Mouse (Mus musculus) right cerebral cortex, adult 18-20 months (tissue): ENCODE results near the gene Rad18.
"Not testable (repeated sequence)": the region's sequence is repeated elsewhere in the genome, so short reads cannot be mapped to it uniquely, and the experiment has no call there.

ENCODE experiments used
- DNase-seq: peaks from one replicate; pipeline ENCODE4 v3.0.0; 2022; ENCODE audit warnings: mixed read lengths

Rad18 gene

DNA sequence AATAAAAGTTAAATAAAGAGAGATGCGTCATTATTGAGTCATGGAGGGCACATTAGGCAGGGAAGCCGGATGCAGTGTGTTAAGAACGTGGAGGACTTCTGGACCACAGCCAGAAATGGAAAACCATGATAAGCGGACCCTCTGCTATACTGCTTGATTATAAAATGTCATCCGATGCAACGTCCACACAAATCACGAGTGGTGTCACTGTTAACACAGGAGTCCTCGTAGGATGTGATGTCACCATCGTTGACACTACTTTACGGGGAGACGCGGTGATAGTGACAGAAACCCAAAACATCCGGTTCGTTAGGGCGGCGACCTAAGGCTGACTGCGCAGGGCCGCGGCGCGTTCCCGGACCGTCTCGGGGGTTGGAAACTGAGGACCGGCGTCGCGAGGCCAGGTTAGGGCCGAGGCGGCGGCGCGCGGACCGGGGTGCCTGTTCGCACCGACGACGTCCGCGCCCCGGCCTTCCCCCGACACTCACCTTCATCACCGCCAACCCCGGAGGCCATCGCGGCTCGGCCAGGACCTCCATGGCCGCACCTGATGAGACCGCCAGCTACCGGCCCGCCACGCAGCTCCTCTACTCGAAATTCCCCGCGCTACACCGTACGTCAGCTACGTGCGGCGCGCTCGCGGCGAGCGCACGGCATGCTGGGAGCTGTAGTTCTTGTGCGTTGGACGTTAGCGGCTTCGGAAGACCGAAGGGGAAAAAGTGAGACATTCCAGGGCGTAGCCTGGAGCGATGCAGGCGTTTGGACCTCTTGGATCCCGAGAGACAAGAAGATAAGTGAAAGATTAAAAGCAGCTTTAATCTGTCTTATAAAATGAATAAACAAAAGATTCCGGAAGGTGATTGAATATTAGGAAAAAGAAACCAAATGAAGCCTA lies at the start of gene Rad18:
Rad18 (minus strand) TSS at position 631 of the 895 bp plus-strand sequence.
- DNase-seq, result peak; percentile 89

- DNase-seq, result no peak
These were observed 45.8 kb upstream of the Rad18 start for GRCm38 (mm10) chr6:112742297-112742696.

DNA sequence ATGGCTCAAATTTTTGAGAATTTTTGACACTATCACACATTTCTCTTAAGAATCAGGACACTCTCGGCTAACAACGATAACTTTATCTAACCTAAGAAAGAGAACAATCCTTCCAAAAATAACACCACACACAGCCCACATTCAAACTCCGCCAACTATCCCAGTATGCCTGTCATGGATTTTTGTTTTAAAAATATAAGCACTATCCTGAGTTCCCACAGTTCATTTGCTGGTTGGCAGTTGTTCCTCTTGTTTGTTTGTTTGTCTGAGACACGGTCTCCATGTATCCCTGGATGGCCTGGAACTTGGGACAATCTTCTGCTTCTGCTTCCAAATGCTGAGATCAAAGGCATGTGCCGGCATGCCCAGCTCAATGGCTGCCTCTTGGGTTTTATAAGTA lies 45.3 kb upstream of the Rad18 start:
- DNase-seq, result no peak

GRCm38 (mm10) chr6:112739635-112740034 lies 43.1 kb upstream of the Rad18 start:
- no peak for DNase-seq

DNA sequence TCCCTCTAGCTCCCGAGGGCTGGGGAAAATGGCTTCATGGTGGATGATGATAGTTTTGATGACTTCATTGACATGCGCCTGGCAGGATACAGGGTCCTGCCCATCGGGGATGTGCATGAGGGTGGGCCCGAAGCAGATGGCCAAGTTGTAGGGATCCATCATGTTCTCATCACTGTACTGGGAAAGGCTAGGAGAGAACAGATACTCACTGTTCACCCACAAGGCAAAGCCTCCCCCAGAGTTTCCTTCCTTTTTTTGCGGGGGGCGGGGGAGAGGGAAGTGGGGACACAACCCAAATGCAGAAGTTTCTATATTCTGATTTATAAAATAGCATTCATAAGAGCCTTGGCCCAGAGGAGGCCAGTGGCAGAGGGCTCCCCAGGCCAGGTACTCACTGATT lies 42.4 kb upstream of the Rad18 start:
- no peak for DNase-seq

- DNase-seq, result no peak
These were observed 40.0 kb upstream of the Rad18 start for GRCm38 (mm10) chr6:112736471-112736870.

- DNase-seq, result no peak
These were observed 38.6 kb upstream of the Rad18 start for GRCm38 (mm10) chr6:112735054-112735453.

- no peak for DNase-seq
These were observed 37.5 kb upstream of the Rad18 start for GRCm38 (mm10) chr6:112733942-112734341.

DNA sequence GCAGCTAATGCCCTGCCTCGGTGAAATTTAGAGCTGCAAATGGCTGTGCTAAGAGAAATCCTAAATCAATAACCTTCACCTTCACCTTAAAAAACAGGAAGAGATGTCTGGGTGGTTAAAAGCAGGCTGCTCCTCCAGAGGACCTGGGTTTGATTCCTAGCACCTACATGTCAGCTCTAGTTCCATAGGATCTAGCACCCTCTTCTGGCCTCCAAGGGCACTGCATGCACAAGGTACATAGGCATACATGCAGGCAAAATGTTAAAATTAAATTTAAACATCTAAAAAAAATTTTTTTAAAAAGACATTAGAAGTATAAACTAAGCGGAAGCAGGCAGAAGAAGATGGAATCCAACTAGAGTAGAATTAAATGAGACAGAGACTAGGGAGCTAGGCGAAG lies 35.9 kb upstream of the Rad18 start:
- no peak for DNase-seq

- no peak for DNase-seq
These were observed 34.9 kb upstream of the Rad18 start for GRCm38 (mm10) chr6:112731386-112731785.

GRCm38 (mm10) chr6:112728760-112729422 lies 32.4 kb upstream of the Rad18 start:
- DNase-seq, result peak; percentile 93

DNA sequence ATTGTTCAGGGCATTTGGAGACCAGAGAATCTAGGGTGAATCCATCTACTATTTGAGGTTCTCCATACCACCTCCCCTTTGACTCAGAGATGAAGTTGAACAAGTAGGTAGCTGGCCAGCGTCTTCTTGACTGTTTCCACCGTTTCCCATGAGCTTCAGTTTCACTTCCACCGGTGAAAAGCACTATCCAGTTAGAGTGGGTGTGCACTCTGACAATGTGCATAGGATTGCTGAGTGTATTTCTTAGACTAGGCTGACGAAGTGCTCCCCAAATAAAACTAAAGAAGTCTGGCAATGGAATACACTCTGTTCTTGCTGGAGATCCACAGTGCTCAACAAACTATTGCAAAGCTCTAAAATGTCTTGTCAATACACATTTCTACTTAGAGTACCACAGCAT lies 29.0 kb upstream of the Rad18 start:
- no peak for DNase-seq

- DNase-seq, result no peak
These were observed 24.1 kb upstream of the Rad18 start for GRCm38 (mm10) chr6:112720409-112721080.

GRCm38 (mm10) chr6:112719983-112720382 lies 23.5 kb upstream of the Rad18 start:
- DNase-seq, result peak; percentile 59

GRCm38 (mm10) chr6:112717168-112717567 lies 20.7 kb upstream of the Rad18 start:
- no peak for DNase-seq

DNA sequence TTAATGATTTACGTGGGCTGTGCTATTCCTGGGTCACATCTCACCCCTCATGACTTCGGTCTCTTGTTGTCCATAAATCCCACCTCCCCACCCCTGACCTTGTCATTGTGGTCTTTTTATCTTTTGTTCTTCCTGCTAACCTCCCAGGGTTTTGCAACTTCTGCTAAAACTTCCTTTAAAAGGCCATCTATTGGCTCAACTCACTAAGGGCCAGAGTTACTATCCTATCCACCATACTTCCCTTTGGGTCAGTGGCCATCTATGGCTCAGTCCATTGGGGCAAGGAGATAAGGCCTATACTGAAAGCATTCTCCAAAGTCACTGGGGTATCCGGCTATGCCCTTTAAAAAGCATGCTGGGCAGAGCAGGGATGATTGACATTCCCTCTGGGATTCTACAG lies 17.5 kb upstream of the Rad18 start:
- no peak for DNase-seq

- DNase-seq, result not testable (repeated sequence)
These were observed 5.8 kb upstream of the Rad18 start for GRCm38 (mm10) chr6:112702296-112702695.

DNA sequence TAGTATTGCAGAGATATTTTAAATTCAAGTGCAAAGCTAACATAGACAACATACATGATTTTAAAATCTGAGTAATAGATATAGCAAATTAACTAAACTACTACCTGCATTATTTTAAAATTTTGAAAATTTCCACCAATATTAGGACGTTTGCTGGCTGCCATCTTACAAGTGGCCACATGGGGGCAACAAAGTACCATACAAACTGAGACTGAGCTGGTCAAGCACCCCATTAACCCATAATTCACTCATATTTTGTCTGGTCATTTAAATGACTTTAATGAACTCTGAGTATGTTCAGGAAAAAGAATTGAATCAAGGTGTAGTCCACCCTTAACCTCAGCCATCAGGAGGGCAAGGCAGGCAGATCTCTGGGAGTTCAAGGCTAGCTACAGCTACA lies 3.9 kb upstream of the Rad18 start:
- DNase-seq, result no peak

- no peak for DNase-seq
These were observed 2.6 kb upstream of the Rad18 start for GRCm38 (mm10) chr6:112699115-112699514.

GRCm38 (mm10) chr6:112694492-112694891 lies 2.0 kb downstream of the Rad18 start:
- no peak for DNase-seq

DNA sequence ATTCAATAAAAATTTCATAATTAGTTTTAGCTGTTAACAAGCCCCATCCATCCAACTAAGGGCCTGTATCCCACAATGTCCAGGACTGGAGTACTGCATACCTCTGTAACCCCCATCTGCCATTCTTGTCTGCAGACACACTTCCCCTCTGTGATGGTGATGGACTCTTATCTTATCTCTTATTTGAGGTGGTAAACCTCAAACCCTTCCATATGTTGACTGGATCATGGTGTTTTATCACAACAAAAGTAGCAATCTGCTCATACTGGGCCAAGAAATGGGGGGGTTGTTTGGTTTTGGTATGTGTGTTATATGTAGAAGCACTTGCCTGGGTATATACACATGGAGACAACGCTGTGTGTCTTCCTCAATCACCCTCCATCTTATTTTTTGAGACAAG lies 5.0 kb downstream of the Rad18 start:
- DNase-seq, result no peak

DNA sequence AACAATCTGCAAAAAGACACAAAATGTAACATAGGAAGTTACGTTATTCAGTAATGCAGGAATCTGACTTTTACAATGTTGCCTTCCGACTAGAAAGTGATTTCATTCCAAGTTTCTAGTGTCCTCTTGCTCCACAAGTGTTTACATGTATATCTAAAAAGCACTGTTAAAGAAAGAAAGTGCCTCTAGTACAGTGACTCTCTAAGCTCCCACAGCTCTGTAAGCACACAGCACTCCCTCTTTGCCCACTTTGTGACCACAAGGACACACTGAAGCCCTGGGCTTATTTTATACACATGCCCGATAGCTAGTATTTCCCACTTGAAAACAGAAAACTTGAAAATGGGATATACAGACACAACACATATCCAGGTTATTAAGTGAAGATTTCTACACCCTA lies 8.5 kb downstream of the Rad18 start:
- no peak for DNase-seq

DNA sequence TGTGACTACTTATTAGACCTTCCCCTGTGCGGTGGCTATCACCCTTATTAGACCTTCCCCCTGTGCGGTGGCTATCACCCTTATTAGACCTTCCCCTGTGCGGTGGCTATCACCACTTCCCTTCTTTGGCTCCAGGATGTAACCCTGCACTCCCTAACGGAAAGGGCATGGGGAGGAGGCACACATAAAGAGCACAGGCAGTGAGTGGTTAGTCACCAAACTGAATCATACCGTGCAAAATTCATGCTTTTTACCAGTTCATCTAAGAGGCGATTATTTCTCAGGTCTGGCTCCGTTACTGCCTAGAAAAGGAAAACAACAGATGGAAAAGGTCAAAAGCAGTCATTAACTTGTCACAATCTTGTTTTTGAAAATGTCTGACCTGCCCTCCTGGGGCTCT lies 10.0 kb downstream of the Rad18 start:
- no peak for DNase-seq

GRCm38 (mm10) chr6:112684065-112684464 lies 12.4 kb downstream of the Rad18 start:
- no peak for DNase-seq
